Mouse (Mus musculus) neural tube, postnatal 0 days (tissue): ENCODE measurements around the gene Defb26. TPM values are rescaled to one million over a fixed set of nuclear protein-coding genes. Genes with fewer than 3 reads are reported as not detected.

Experiments used
- polyA plus RNA-seq: library from polyadenylated mRNA; unstranded; fragments of >200 nt; fragmentation: Nextera tagmentation; extraction: Ambion mirVana; gene quantifications from 2 replicates; pipeline ENCODE4 v1.2.1, GENCODE M21; 2015

Defb26 gene
- polyA plus RNA-seq, result not detected in 2 replicates

DNA sequence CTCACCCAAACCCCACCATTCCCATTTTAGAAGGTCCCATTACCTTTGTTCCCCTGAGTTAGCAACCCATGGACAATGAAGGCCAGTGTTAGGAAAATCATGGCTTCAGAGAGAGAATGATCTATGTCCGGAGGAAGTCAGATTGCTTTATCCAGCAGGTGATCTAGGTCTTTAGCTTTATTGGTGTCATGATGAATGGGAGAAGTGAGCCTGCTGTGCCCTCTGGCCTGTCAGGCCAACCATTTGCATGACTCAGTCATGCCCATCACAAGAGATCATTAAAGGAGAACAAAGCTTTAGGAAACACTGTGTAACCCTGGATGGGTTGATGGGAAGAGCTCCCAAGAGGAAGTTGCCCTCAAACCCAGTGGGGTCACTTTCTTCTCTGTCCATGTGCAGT, at the start of gene Defb26:
Gene Defb26, minus strand, starts transcription at position 101 of the 400 bp plus-strand sequence.

DNA sequence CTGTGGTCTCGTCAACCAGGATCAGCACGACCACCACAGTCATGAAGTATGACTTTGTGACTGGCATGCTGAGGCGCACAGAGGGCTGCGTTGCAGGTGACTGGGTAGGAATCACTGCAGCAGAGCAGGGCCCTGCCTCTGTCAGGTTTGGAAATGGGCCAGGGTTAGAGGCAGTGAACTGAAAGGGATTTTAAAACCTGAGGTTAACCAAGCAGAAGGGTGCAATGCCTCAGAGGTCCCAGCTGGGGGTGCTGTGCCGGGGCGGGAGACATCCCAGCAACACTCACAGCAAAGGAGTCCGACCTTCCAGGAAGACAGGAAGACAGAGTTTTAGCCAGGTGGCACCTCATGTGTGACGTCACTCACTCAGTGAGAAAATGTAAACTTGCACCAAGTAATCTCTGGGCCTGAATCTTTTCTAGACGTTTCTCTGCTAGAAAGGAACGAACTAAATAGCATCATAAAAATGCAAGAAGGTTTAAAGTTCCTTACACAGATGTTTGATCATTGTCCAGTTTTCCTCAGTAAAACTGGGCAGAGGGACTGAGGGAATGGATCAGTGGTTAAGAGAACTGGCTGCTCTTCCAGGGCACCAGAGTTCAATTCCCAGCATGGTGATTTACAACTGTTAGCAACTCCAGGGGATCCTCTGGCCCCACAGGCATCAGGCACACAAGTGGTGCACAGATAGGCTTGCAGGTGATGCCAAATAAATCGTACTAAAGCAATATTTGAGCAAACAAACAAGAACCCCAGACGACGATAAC, 28.6 kb upstream of the Defb26 start, which contains the start of gene Defb29:
Gene Defb29, minus strand, starts transcription at position 155 of the 767 bp plus-strand sequence.

DNA sequence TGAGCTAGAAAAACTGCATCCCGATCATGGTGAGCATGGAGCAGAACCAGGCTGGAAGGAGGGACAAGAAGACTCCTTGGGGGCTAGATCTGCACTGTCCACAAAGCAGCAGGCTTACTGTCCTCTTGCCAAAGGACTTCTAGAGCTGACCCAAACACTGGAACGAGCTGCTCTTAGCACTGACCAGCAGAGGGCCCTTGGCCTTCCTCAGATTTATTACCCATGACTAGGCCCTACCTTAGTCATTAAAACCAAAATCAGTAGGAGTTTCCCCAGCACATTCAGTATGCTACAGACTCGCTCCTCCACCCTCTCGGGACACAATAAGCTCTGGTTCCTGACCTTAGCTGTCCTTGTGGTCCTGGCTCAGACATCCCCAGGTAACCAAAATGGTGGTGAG, 6.5 kb upstream of the Defb26 start, which contains the start of gene Defb28:
Gene Defb28, plus strand, starts transcription at position 275 of the 400 bp plus-strand sequence.

DNA sequence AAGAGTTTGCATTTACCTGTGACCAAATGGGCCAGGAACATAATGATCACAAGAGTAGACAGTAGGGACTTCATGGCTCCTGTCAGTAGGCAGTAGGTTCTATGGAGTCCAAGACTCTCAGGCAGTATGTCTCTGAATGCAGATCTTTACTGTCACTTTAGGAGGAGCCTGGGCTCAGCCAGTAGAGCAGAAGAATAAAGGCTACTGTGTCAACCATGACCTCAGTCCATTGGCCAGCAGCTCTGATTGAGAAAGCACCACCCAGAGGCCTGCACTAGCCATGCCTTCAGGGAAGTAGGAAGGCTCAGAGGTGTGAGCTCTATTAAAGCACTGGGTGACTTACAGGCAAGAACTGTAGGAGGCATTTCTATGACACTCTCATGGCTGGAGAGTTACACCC, 21.5 kb downstream of the Defb26 start, which contains the start of gene Defb22:
Gene Defb22, minus strand, starts transcription at position 101 of the 400 bp plus-strand sequence.

DNA sequence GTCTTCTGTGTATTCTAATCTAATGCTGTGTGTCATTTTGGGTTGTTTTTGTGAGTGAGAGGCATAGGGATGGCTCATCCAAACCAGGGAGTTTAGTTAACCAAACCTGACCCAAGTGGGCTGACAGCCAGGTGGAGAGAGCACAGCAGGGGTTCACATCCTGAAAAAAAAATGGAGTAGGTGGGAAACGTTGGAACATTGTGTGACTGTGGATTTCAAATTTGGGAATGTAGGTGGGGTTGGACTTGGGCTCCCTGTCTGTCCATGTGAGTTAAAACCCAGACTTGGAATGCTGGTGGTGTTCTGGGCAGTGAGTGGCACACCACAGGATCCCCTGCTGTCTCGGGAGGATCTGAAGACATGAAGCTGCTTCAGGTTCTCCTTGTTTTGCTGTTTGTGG, 34.7 kb downstream of the Defb26 start, which contains the start of gene Defb20:
Gene Defb20, plus strand, starts transcription at position 301 of the 400 bp plus-strand sequence.

DNA sequence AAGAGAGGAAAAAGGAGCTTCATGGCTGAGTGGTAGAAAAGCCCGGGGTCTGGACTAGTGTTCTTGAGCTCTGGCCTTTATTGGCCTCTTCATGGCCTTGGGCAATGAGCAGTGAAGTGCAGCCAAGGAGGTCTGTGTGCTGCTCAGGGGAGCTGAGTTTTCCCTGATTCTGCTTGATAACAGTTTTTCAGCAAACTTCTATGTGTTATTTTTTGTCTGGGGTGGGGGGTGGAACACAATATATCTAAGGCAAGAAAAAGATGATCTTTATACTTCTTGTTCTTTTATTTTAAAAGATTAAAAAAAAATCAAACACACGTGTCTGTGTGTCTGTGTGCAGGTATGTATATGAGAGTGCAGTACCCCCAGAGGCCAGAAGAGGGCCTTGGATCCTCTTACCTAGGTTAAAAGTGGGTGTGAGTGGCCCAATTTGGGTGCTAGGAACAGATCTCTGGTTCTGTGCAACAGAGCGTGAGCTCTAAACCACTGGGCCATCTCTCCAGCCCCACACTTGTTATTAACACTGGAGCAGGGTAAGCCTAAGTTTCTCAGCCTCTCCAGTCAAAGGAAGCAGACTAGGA, 46.8 kb downstream of the Defb26 start, which contains the start of gene Defb23:
Gene Defb23, minus strand, starts transcription at position 51 of the 581 bp plus-strand sequence.

Other genes with a start within 250 kb of the Defb26 start
- gene Tbc1d20, start 217.9 kb downstream of the Defb26 start, polyA plus RNA-seq, result 22.9 and 26.7 TPM in 2 replicates
- 68.0 and 87.5 TPM in 2 replicates for gene Rbck1, start 179.0 kb downstream of the Defb26 start, polyA plus RNA-seq
- 2.4 and 2.8 TPM in 2 replicates for gene Trib3, start 167.7 kb downstream of the Defb26 start, polyA plus RNA-seq
- gene Nrsn2, start 135.1 kb downstream of the Defb26 start, polyA plus RNA-seq, result 97.7 and 99.5 TPM in 2 replicates
- gene Sox12, start 113.6 kb downstream of the Defb26 start, polyA plus RNA-seq, result 9.8 and 10.3 TPM in 2 replicates
- 15.7 and 16.3 TPM in 2 replicates for gene Zcchc3, start 96.7 kb downstream of the Defb26 start, polyA plus RNA-seq
- gene 6820408C15Rik, start 96.1 kb downstream of the Defb26 start, polyA plus RNA-seq, result 3.1 and 3.2 TPM in 2 replicates
- not detected in 2 replicates for gene Defb23, start 47.1 kb downstream of the Defb26 start, polyA plus RNA-seq
- gene Defb20, start 34.6 kb downstream of the Defb26 start, polyA plus RNA-seq, result not detected in 2 replicates
- not detected in 2 replicates for gene Defb22, start 21.6 kb downstream of the Defb26 start, polyA plus RNA-seq
- gene Defb28, start 6.6 kb upstream of the Defb26 start, polyA plus RNA-seq, result not detected in 2 replicates
- not detected in 2 replicates for gene Defb29, start 28.4 kb upstream of the Defb26 start, polyA plus RNA-seq
- gene Gm17416, start 57.6 kb upstream of the Defb26 start, polyA plus RNA-seq, result not detected in 2 replicates
- not detected in 2 replicates for gene Defb21, start 61.1 kb upstream of the Defb26 start, polyA plus RNA-seq
- gene Defb19, start 68.6 kb upstream of the Defb26 start, polyA plus RNA-seq, result not detected in 2 replicates
- not detected in 2 replicates for gene Defb45, start 87.7 kb upstream of the Defb26 start, polyA plus RNA-seq
- gene Defb36, start 92.6 kb upstream of the Defb26 start, polyA plus RNA-seq, result not detected in 2 replicates
- gene Defb25, start 111.4 kb upstream of the Defb26 start, polyA plus RNA-seq, result not detected in 2 replicates
- 0.92 and 0.96 TPM in 2 replicates for gene Rem1, start 115.3 kb upstream of the Defb26 start, polyA plus RNA-seq
- gene H13, start 157.8 kb upstream of the Defb26 start, polyA plus RNA-seq, result 139 and 149 TPM in 2 replicates
- gene Mcts2, start 175.3 kb upstream of the Defb26 start, polyA plus RNA-seq, result 33.4 and 40.2 TPM in 2 replicates
- 66.5 and 81.4 TPM in 2 replicates for gene Id1, start 224.6 kb upstream of the Defb26 start, polyA plus RNA-seq
- gene Cox4i2, start 242.5 kb upstream of the Defb26 start, polyA plus RNA-seq, result 4.0 and 4.9 TPM in 2 replicates